Mouse (Mus musculus): ENCODE results near the gene RPS10-NUDT3. TPM values are rescaled to one million over a fixed set of nuclear protein-coding genes. Genes with fewer than 3 reads are reported as not detected.

RPS10-NUDT3 gene
- polyA plus RNA-seq, 1 experiment from 2014 or later: not detected

- Histone ChIP-seq H3K27me3 (ENCODE audit: control insufficient read depth, insufficient read depth, low read length) (no peaks in the 10 kb centered on the region), H3K4me2 (ENCODE audit: low read depth, severe bottlenecking) (no peak overlapping the region), H3K4me1 (ENCODE audit: control insufficient read depth, insufficient read depth, low read length) (peaks cover 15% of the 10 kb centered on the region), H3K9me3 (ENCODE audit: control insufficient read depth, low read length) (no peaks in the 10 kb centered on the region), H3K27ac (replicated peaks; ENCODE audit: low read depth, low read length) (no peak overlapping the region), H3K36me3 (ENCODE audit: control insufficient read depth, insufficient read depth, low read length) (peaks cover 3% of the 10 kb centered on the region; the same call in 1 of the 2 replicates), H3K4me3 (ENCODE audit: low read depth, low read length) (no peak overlapping the region), H3K9ac (ENCODE audit: low read length) (no peak overlapping the region)
- DNase-seq (ENCODE audit: low spot score) (no peak), ATAC-seq (ENCODE audit: insufficient number of reproducible peaks, low FRiP score, low TSS enrichment, low read depth) (no peak)
- WGBS: 87% methylated on average over 5 of the region's 5 CpGs
Observed at GRCm38 (mm10) chr17:27568228-27568627, 66.8 kb downstream of the RPS10-NUDT3 start.

GRCm38 (mm10) chr17:27565942-27566267 lies 69.1 kb downstream of the RPS10-NUDT3 start:
- H3K9me3 ChIP-seq (ENCODE audit: control insufficient read depth, low read length): no peaks in the 10 kb centered on the region
- peaks cover 20% of the 10 kb centered on the region for H3K4me1 ChIP-seq (ENCODE audit: control insufficient read depth, insufficient read depth, low read length)
- H3K4me3 ChIP-seq (ENCODE audit: low read depth, low read length): peak overlapping the region; percentile 45
- ATAC-seq (ENCODE audit: insufficient number of reproducible peaks, low FRiP score, low TSS enrichment, low read depth) (peak; percentile 22; the same call in 1 of the 2 replicates), DNase-seq (ENCODE audit: low spot score) (no peak)
- peak overlapping the region; percentile 65 for H3K9ac ChIP-seq (ENCODE audit: low read length)
- no peak overlapping the region for H3K27ac ChIP-seq (replicated peaks; ENCODE audit: low read depth, low read length)
- peaks cover 13% of the 10 kb centered on the region; the same call in 1 of the 2 replicates for H3K36me3 ChIP-seq (ENCODE audit: control insufficient read depth, insufficient read depth, low read length)
- no peaks in the 10 kb centered on the region for H3K27me3 ChIP-seq (ENCODE audit: control insufficient read depth, insufficient read depth, low read length)
- peak overlapping the region; percentile 91 for H3K4me2 ChIP-seq (ENCODE audit: low read depth, severe bottlenecking)
- WGBS: under 1% methylated on average over 13 of the region's 13 CpGs

- peak within 1 kb of the TSS; percentile 91 for H3K4me2 ChIP-seq (ENCODE audit: low read depth, severe bottlenecking)
- H3K36me3 ChIP-seq (ENCODE audit: control insufficient read depth, insufficient read depth, low read length): peaks cover 13% of the 10 kb centered on the region; the same call in 1 of the 2 replicates
- peak within 1 kb of the TSS; percentile 65 for H3K9ac ChIP-seq (ENCODE audit: low read length)
- H3K27ac ChIP-seq (replicated peaks; ENCODE audit: low read depth, low read length): no peak within 1 kb of the TSS; the same call in 1 of the 2 replicates
- no peaks in the 10 kb centered on the region for H3K27me3 ChIP-seq (ENCODE audit: control insufficient read depth, insufficient read depth, low read length)
- peak; percentile 83 for ATAC-seq (ENCODE audit: insufficient number of reproducible peaks, low FRiP score, low TSS enrichment, low read depth)
- peaks cover 20% of the 10 kb centered on the region for H3K4me1 ChIP-seq (ENCODE audit: control insufficient read depth, insufficient read depth, low read length)
- H3K4me3 ChIP-seq (ENCODE audit: low read depth, low read length): peak within 1 kb of the TSS; percentile 45
- peak; percentile 98 for DNase-seq (ENCODE audit: low spot score)
- WGBS: under 1% methylated on average over 51 of the region's 58 CpGs
- no peaks in the 10 kb centered on the region for H3K9me3 ChIP-seq (ENCODE audit: control insufficient read depth, low read length)
Observed at GRCm38 (mm10) chr17:27565163-27565941, 69.7 kb downstream of the RPS10-NUDT3 start, which contains the start of gene AI413582. Gene AI413582, minus strand, starts transcription at chr17:27565756.

- 11% methylated on average over 20 of the region's 20 CpGs for WGBS
- ATAC-seq (ENCODE audit: insufficient number of reproducible peaks, low FRiP score, low TSS enrichment, low read depth): no peak
- Histone ChIP-seq H3K4me1 (ENCODE audit: control insufficient read depth, insufficient read depth, low read length) (peaks cover 25% of the 10 kb centered on the region), H3K27me3 (ENCODE audit: control insufficient read depth, insufficient read depth, low read length) (no peaks in the 10 kb centered on the region), H3K9me3 (ENCODE audit: control insufficient read depth, low read length) (no peaks in the 10 kb centered on the region), H3K9ac (ENCODE audit: low read length) (no peak overlapping the region), H3K4me3 (ENCODE audit: low read depth, low read length) (peak overlapping the region; percentile 45; the same call in 1 of the 2 replicates), H3K36me3 (ENCODE audit: control insufficient read depth, insufficient read depth, low read length) (peaks cover 16% of the 10 kb centered on the region; the same call in 1 of the 2 replicates), H3K27ac (replicated peaks; ENCODE audit: low read depth, low read length) (peak overlapping the region; percentile 18; the same call in 1 of the 2 replicates), H3K4me2 (ENCODE audit: low read depth, severe bottlenecking) (peak overlapping the region; percentile 91)
- DNase-seq (ENCODE audit: low spot score): peak; percentile 65
Observed at GRCm38 (mm10) chr17:27564391-27565162, 70.4 kb downstream of the RPS10-NUDT3 start.

- Histone ChIP-seq H3K4me2 (ENCODE audit: low read depth, severe bottlenecking) (peak overlapping the region; percentile 12; the same call in 1 of the 2 replicates), H3K9me3 (ENCODE audit: control insufficient read depth, low read length) (no peaks in the 10 kb centered on the region), H3K27me3 (ENCODE audit: control insufficient read depth, insufficient read depth, low read length) (no peaks in the 10 kb centered on the region), H3K27ac (replicated peaks; ENCODE audit: low read depth, low read length) (no peak overlapping the region), H3K9ac (ENCODE audit: low read length) (no peak overlapping the region), H3K36me3 (ENCODE audit: control insufficient read depth, insufficient read depth, low read length) (peaks cover 16% of the 10 kb centered on the region; the same call in 1 of the 2 replicates), H3K4me1 (ENCODE audit: control insufficient read depth, insufficient read depth, low read length) (peaks cover 29% of the 10 kb centered on the region), H3K4me3 (ENCODE audit: low read depth, low read length) (no peak overlapping the region)
- no peak for DNase-seq (ENCODE audit: low spot score)
- no peak for ATAC-seq (ENCODE audit: insufficient number of reproducible peaks, low FRiP score, low TSS enrichment, low read depth)
- WGBS: 45% methylated on average over 7 of the region's 7 CpGs
Observed at GRCm38 (mm10) chr17:27563771-27564244, 71.2 kb downstream of the RPS10-NUDT3 start.

- H3K4me2 ChIP-seq (ENCODE audit: low read depth, severe bottlenecking): no peak overlapping the region
- H3K36me3 ChIP-seq (ENCODE audit: control insufficient read depth, insufficient read depth, low read length): peaks cover 16% of the 10 kb centered on the region; the same call in 1 of the 2 replicates
- H3K27me3 ChIP-seq (ENCODE audit: control insufficient read depth, insufficient read depth, low read length): no peaks in the 10 kb centered on the region
- DNase-seq (ENCODE audit: low spot score): no peak
- peaks cover 34% of the 10 kb centered on the region for H3K4me1 ChIP-seq (ENCODE audit: control insufficient read depth, insufficient read depth, low read length)
- no peak overlapping the region for H3K4me3 ChIP-seq (ENCODE audit: low read depth, low read length)
- H3K27ac ChIP-seq (replicated peaks; ENCODE audit: low read depth, low read length): no peak overlapping the region
- H3K9me3 ChIP-seq (ENCODE audit: control insufficient read depth, low read length): no peaks in the 10 kb centered on the region
- no peak overlapping the region for H3K9ac ChIP-seq (ENCODE audit: low read length)
- WGBS: 69% methylated on average over 9 of the region's 11 CpGs
- no peak for ATAC-seq (ENCODE audit: insufficient number of reproducible peaks, low FRiP score, low TSS enrichment, low read depth)
Observed at GRCm38 (mm10) chr17:27561809-27562526, 73.1 kb downstream of the RPS10-NUDT3 start.

- Histone ChIP-seq H3K4me1 (ENCODE audit: control insufficient read depth, insufficient read depth, low read length) (peaks cover 29% of the 10 kb centered on the region), H3K36me3 (ENCODE audit: control insufficient read depth, insufficient read depth, low read length) (peaks cover 16% of the 10 kb centered on the region; the same call in 1 of the 2 replicates), H3K4me3 (ENCODE audit: low read depth, low read length) (no peak overlapping the region), H3K27ac (replicated peaks; ENCODE audit: low read depth, low read length) (no peak overlapping the region), H3K27me3 (ENCODE audit: control insufficient read depth, insufficient read depth, low read length) (no peaks in the 10 kb centered on the region), H3K9ac (ENCODE audit: low read length) (no peak overlapping the region), H3K4me2 (ENCODE audit: low read depth, severe bottlenecking) (no peak overlapping the region), H3K9me3 (ENCODE audit: control insufficient read depth, low read length) (no peaks in the 10 kb centered on the region)
- ATAC-seq (ENCODE audit: insufficient number of reproducible peaks, low FRiP score, low TSS enrichment, low read depth) (no peak), DNase-seq (ENCODE audit: low spot score) (no peak)
- WGBS: 91% methylated on average over 13 of the region's 13 CpGs
Observed at GRCm38 (mm10) chr17:27560926-27561480, 74.0 kb downstream of the RPS10-NUDT3 start.

Data from limb, embryonic 11.5 days (tissue).